Mouse (Mus musculus): Measurements from ENCODE around the gene Tbc1d10a. TPM values are rescaled to one million over a fixed set of nuclear protein-coding genes. Genes with fewer than 3 reads are reported as not detected.

The Tbc1d10a gene
- polyA plus RNA-seq, 1 experiment from 2014 or later = 20.9 TPM

DNA sequence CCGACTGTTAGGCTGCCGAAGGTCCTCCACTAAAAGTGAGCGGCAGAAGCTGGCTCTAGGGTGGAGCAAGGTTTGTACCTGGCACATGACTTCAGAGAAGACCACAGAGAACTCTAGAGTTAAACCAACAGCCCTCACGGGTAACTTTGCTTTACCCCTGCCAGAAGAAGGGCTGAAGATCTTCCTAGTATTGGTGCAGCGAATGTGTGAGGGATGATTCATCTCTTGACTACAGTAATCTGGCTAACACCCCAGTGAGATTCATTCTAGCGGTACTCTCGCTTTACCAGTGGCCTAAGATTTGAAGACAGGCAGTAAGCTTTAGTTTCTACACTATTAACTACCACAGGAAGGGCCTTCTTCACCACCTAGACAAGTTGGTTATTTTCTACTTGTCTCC, 19.4 kb downstream of the Tbc1d10a start:
- ATAC-seq (ENCODE audit: insufficient read depth) = no peak
- Histone ChIP-seq H3K4me1 (ENCODE audit: insufficient read depth) (no peaks in the 10 kb centered on the region), H3K4me3 (ENCODE audit: low read depth, low read length) (no peak overlapping the region), H3K36me3 (ENCODE audit: insufficient read depth) (peaks cover 29% of the 10 kb centered on the region), H3K9me3 (ENCODE audit: low read depth, low read length) (no peaks in the 10 kb centered on the region), H3K27me3 (ENCODE audit: insufficient read depth, low read length) (no peaks in the 10 kb centered on the region), H3K9ac (no peak overlapping the region), H3K4me2 (no peak overlapping the region), H3K27ac (ENCODE audit: low read depth) (no peak overlapping the region)
- no peak for DNase-seq
- WGBS = 81% methylated on average over 7 of the region's 7 CpGs
- TF ChIP-seq CTCF (IDR thresholded peaks at IDR 0.05; ENCODE audit: low read depth) = no peak

DNA sequence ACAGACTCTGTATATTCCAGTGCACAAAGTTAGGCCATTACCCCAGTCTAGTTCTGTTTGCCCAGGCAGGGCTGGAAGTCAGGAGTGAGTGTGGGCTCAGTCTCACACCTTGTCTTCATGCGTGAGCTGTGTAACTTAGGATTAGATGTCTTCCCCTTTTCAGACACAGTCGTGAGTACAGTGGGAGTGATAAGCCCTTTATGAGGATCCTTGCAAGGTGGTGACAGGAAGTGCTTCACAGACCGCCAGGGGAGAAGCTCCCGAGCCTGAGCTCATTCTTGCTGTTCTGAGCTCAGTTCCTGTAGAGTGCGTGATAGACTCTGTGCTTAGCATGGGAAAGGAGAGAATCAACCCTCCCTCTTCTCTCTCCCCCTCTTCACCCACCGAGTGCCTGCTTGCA, 20.0 kb downstream of the Tbc1d10a start:
- Histone ChIP-seq H3K27ac (ENCODE audit: low read depth) (no peak overlapping the region), H3K4me3 (ENCODE audit: low read depth, low read length) (no peak overlapping the region), H3K4me1 (ENCODE audit: insufficient read depth) (no peaks in the 10 kb centered on the region), H3K9ac (no peak overlapping the region), H3K4me2 (no peak overlapping the region), H3K27me3 (ENCODE audit: insufficient read depth, low read length) (no peaks in the 10 kb centered on the region), H3K36me3 (ENCODE audit: insufficient read depth) (peaks cover 35% of the 10 kb centered on the region), H3K9me3 (ENCODE audit: low read depth, low read length) (no peaks in the 10 kb centered on the region)
- ATAC-seq (ENCODE audit: insufficient read depth) (no peak), DNase-seq (no peak)
- no peak for TF ChIP-seq CTCF (IDR thresholded peaks at IDR 0.05; ENCODE audit: low read depth)
- 49% methylated on average over 6 of the region's 6 CpGs for WGBS

DNA sequence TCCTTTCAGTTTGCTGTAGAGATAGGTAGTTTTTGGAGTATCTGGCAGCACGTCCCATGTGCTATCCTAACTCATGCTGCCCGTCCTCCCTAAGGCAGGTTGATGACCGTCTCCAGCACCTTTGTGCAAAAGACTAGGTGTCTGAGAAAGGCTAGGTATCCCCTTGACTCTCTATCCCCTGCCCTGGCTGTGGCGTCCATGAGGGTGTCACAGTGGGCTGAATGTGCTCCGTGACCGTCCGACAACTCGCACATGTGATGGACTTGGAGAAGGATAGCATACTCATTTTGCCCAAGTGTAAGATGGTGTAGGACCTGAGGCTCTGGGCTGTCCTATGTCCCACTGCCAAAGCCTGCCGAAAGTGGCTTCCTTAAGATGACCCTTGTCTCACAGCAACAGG, 21.1 kb downstream of the Tbc1d10a start:
- Histone ChIP-seq H3K4me1 (ENCODE audit: insufficient read depth) (no peaks in the 10 kb centered on the region), H3K4me2 (no peak overlapping the region), H3K27me3 (ENCODE audit: insufficient read depth, low read length) (no peaks in the 10 kb centered on the region), H3K9ac (no peak overlapping the region), H3K36me3 (ENCODE audit: insufficient read depth) (peaks cover 41% of the 10 kb centered on the region), H3K27ac (ENCODE audit: low read depth) (no peak overlapping the region), H3K9me3 (ENCODE audit: low read depth, low read length) (no peaks in the 10 kb centered on the region), H3K4me3 (ENCODE audit: low read depth, low read length) (no peak overlapping the region)
- ATAC-seq (ENCODE audit: insufficient read depth) (no peak), DNase-seq (no peak)
- 90% methylated on average over 9 of the region's 9 CpGs for WGBS
- TF ChIP-seq CTCF (IDR thresholded peaks at IDR 0.05; ENCODE audit: low read depth) = no peak

DNA sequence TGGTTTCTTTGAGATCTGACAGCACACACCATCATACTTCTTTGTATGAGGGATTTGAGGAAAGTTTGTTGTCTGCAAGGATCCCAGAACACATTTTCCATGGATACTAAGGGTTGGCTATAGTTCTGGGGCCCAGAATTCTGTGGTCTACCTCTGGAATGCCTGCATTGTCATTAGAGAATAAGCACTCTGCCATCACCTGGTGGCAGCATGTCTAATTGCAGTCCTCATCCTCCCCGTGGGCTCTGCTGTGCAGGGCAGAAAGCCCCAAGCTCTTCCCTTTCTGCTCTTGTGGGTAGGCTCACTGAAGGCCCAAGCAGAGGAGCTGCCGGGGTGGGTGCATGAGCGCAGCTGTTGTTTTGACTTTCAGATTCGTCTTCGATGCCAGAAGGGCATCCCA, 23.0 kb downstream of the Tbc1d10a start:
- Histone ChIP-seq H3K9ac (no peak overlapping the region), H3K4me2 (no peak overlapping the region), H3K4me3 (ENCODE audit: low read depth, low read length) (no peak overlapping the region), H3K36me3 (ENCODE audit: insufficient read depth) (peaks cover 59% of the 10 kb centered on the region), H3K9me3 (ENCODE audit: low read depth, low read length) (no peaks in the 10 kb centered on the region), H3K27me3 (ENCODE audit: insufficient read depth, low read length) (no peaks in the 10 kb centered on the region), H3K4me1 (ENCODE audit: insufficient read depth) (no peaks in the 10 kb centered on the region), H3K27ac (ENCODE audit: low read depth) (no peak overlapping the region)
- peak; percentile 57 for TF ChIP-seq CTCF (IDR thresholded peaks at IDR 0.05; ENCODE audit: low read depth)
- WGBS = 74% methylated on average over 5 of the region's 5 CpGs
- ATAC-seq (ENCODE audit: insufficient read depth) = no peak
- DNase-seq = peak; percentile 30

DNA sequence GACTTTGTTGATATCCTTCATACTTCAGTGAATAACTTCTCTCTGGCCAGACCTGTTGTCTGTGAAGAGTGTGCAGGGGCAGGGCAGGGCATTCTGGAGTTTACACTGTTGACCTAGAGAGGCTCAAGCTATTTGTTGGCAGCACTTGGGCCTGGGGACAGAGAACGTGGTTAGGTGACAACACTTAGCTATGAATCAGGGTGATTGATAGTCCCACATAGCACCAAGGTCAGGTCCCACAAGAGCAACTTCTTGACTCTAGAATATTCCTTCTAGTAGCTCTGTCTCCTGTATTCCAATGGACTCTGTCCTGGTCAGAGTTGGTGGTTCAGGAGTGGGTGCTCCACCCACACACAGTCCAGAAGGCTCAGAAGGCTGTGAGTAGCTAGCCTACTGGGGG, 24.2 kb downstream of the Tbc1d10a start:
- Histone ChIP-seq H3K4me3 (ENCODE audit: low read depth, low read length) (no peak overlapping the region), H3K36me3 (ENCODE audit: insufficient read depth) (peaks cover 70% of the 10 kb centered on the region), H3K4me2 (no peak overlapping the region), H3K9ac (no peak overlapping the region), H3K9me3 (ENCODE audit: low read depth, low read length) (no peaks in the 10 kb centered on the region), H3K27me3 (ENCODE audit: insufficient read depth, low read length) (no peaks in the 10 kb centered on the region), H3K27ac (ENCODE audit: low read depth) (no peak overlapping the region), H3K4me1 (ENCODE audit: insufficient read depth) (no peaks in the 10 kb centered on the region)
- 31% methylated on average over 1 of the region's 1 CpGs for WGBS
- TF ChIP-seq CTCF (IDR thresholded peaks at IDR 0.05; ENCODE audit: low read depth) = no peak
- DNase-seq = no peak
- ATAC-seq (ENCODE audit: insufficient read depth) = no peak

DNA sequence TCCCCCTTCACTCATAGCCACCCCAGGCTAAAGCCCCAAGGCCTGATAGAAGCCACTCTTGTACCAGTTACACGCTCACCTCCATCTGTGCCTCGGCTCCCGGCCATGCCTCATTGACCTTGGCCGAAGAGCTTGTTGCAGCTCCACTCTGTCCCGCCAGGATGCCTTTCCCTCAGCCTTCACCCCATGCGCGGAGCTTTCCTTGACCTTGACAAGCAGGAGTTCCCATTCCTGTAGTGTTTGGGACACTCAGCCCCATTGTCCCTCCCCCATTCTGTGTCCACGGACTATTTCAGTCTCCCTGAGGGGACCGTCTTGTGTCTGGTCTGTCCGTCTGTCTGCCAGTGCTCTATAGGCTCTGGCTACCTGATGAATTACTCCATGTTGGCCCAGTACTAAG, 26.5 kb downstream of the Tbc1d10a start:
- H3K27me3 ChIP-seq (ENCODE audit: insufficient read depth, low read length) = no peaks in the 10 kb centered on the region
- WGBS = 89% methylated on average over 10 of the region's 10 CpGs
- H3K36me3 ChIP-seq (ENCODE audit: insufficient read depth) = peaks cover 65% of the 10 kb centered on the region
- H3K4me1 ChIP-seq (ENCODE audit: insufficient read depth) = no peaks in the 10 kb centered on the region; the same call in 1 of the 2 replicates
- H3K4me2 ChIP-seq = no peak overlapping the region
- no peak for ATAC-seq (ENCODE audit: insufficient read depth)
- no peak for TF ChIP-seq CTCF (IDR thresholded peaks at IDR 0.05; ENCODE audit: low read depth)
- H3K9me3 ChIP-seq (ENCODE audit: low read depth, low read length) = no peaks in the 10 kb centered on the region
- H3K9ac ChIP-seq = no peak overlapping the region
- DNase-seq = no peak
- H3K27ac ChIP-seq (ENCODE audit: low read depth) = no peak overlapping the region
- H3K4me3 ChIP-seq (ENCODE audit: low read depth, low read length) = no peak overlapping the region

DNA sequence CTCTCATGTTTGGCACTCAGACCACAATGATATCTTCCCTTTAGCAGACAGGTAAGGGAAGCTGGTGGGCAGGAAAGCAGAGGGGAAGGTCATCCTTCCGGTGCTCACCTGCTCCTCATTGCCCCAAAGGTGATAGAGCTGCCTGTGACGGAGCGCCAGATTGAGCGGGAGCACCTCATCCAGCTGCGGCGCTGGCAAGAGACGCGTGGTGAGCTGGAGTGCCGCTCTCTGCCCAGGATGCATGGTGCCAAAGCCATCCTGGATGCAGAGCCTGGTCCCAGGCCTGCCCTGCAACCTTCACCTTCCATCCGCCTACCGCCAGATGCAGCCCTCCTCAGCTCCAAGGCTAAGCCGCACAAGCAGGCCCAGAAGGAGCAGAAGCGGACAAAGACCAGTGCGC, 28.0 kb downstream of the Tbc1d10a start:
- ATAC-seq (ENCODE audit: insufficient read depth) (no peak), DNase-seq (no peak)
- TF ChIP-seq CTCF (IDR thresholded peaks at IDR 0.05; ENCODE audit: low read depth) = no peak
- Histone ChIP-seq H3K4me2 (no peak overlapping the region), H3K4me3 (ENCODE audit: low read depth, low read length) (no peak overlapping the region), H3K4me1 (ENCODE audit: insufficient read depth) (no peaks in the 10 kb centered on the region; the same call in 1 of the 2 replicates), H3K27me3 (ENCODE audit: insufficient read depth, low read length) (no peaks in the 10 kb centered on the region), H3K27ac (ENCODE audit: low read depth) (no peak overlapping the region), H3K9ac (no peak overlapping the region), H3K9me3 (ENCODE audit: low read depth, low read length) (no peaks in the 10 kb centered on the region), H3K36me3 (ENCODE audit: insufficient read depth) (peaks cover 58% of the 10 kb centered on the region)
- WGBS = 93% methylated on average over 14 of the region's 14 CpGs

DNA sequence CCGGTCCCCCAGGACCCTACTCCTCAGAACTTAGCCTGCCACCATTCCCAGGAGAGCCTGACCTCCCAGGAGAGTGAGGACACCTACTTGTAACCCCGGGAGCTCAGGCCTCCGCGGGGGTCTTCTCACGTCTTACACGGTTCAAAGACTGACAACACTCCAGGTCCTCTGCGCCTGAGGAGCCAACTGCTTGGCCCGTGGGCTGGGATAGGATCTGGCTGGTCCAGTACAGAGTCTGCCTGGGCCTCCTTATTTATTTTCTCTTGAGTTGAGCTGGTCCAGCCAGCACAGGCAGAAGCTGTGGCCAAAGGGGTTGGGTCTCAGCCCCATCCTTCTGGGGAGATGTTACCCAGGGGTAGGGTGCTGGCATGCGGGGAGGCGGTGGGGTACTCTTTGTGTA, 28.5 kb downstream of the Tbc1d10a start:
- WGBS = 76% methylated on average over 10 of the region's 10 CpGs
- TF ChIP-seq CTCF (IDR thresholded peaks at IDR 0.05; ENCODE audit: low read depth) = no peak
- peaks cover 53% of the 10 kb centered on the region for H3K36me3 ChIP-seq (ENCODE audit: insufficient read depth)

More for the DNA sequence above, 28.5 kb downstream of the Tbc1d10a start:
- no peak overlapping the region for H3K27ac ChIP-seq (ENCODE audit: low read depth)
- no peak overlapping the region for H3K9ac ChIP-seq
- no peak overlapping the region for H3K4me3 ChIP-seq (ENCODE audit: low read depth, low read length)
- ATAC-seq (ENCODE audit: insufficient read depth) (no peak), DNase-seq (no peak)
- H3K9me3 ChIP-seq (ENCODE audit: low read depth, low read length) = no peaks in the 10 kb centered on the region
- H3K27me3 ChIP-seq (ENCODE audit: insufficient read depth, low read length) = no peaks in the 10 kb centered on the region
- H3K4me2 ChIP-seq = no peak overlapping the region
- H3K4me1 ChIP-seq (ENCODE audit: insufficient read depth) = no peaks in the 10 kb centered on the region; the same call in 1 of the 2 replicates

Data from lung, embryonic 14.5 days (tissue).